Mouse (Mus musculus) liver, adult 2 months (tissue): ENCODE measurements around the gene Zfp57.

Experiments
- CTCF ChIP-seq: fragments of 200-500 bp; IDR thresholded peaks from 2 replicates; pipeline ENCODE4 v1.5.1; 2011; ENCODE audit warnings: low read depth, low read length, control low read depth
- POLR2A ChIP-seq: fragments of 200-500 bp; IDR thresholded peaks from 2 replicates; pipeline ENCODE4 v1.6.1; 2011; ENCODE audit warnings: low read length, control low read depth; ENCODE audit not compliant: insufficient read depth; ENCODE audit errors: extremely low read depth

DNA sequence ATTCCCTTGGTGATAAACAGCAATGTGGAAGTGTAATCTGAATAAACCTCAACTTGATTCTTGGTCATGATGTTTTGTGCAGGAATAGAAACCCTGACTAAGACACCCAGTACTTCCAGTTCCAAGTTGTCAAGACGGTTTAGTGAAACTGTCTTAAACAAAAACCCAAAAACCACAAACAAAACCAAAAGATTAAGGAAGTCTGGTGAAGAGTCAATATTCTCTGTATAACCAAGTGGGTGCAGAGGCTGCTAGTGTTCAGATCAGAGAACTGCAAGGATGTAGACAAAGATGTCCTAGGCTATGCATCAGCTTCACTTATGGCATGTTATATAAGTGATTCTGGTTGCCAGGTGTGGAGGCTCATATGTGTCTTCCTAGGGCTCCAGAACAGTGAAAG is 34.1 kb upstream of the Zfp57 start:
- TF ChIP-seq CTCF, result no peak
- no peak for TF ChIP-seq POLR2A
